ENCODE assay signal across 7 mouse cellular contexts in genomic region chr2:91710272-91711234, GRCm38 (mm10). TPM values are rescaled to one million over a fixed set of nuclear protein-coding genes. Genes with fewer than 3 reads are reported as not detected.
DNase-seq lines count a peak whose midpoint lies in the region; ATAC-seq lines count a peak whose summit lies in the region.

TSS of gene Atg13 (minus strand) at chr2:91710576.
TSS of gene Harbi1 (plus strand) at chr2:91710852.

- ATAC-seq in intestine, embryonic 16.5 days, result peak; percentile 99
- peak; percentile 98 for ATAC-seq in midbrain, embryonic 11.5 days (ENCODE audit: low FRiP score)

- H3K4me1 ChIP-seq in intestine, embryonic 16.5 days (ENCODE audit: control insufficient read depth, insufficient read depth, low read length), result peaks cover 9% of the 10 kb centered on the region
- peaks cover 8% of the 10 kb centered on the region for H3K4me1 ChIP-seq in midbrain, embryonic 11.5 days (ENCODE audit: control insufficient read depth, insufficient read depth, low read length)

- under 1% methylated on average over 66 of the region's 66 CpGs for WGBS in intestine, embryonic 16.5 days
- WGBS in midbrain, embryonic 11.5 days, result under 1% methylated on average over 66 of the region's 66 CpGs

- H3K9ac ChIP-seq in intestine, embryonic 16.5 days (ENCODE audit: low read depth, low read length), result peak within 1 kb of the TSS; percentile 82
- H3K9ac ChIP-seq in midbrain, embryonic 11.5 days (ENCODE audit: low read length), result peak within 1 kb of the TSS; percentile 72

- intact Hi-C loops in gastrocnemius, postnatal 36 days (cut with DNase I), result loop anchor here (2.0 kb wide), 1 partner anchor 60 kb away; no protein-coding TSS in a partner anchor
- intact Hi-C loops in left cerebral cortex, postnatal 36 days (cut with DNase I), result loop anchor here (5.0 kb wide), 1 partner anchor 58 kb away; no protein-coding TSS in a partner anchor

- H3K4me2 ChIP-seq in intestine, embryonic 16.5 days (ENCODE audit: low read depth, low read length), result peak within 1 kb of the TSS; percentile 82
- peak within 1 kb of the TSS; percentile 78 for H3K4me2 ChIP-seq in midbrain, embryonic 11.5 days

- H3K27ac ChIP-seq in intestine, embryonic 16.5 days (ENCODE audit: low read length), result peak within 1 kb of the TSS; percentile 82
- H3K27ac ChIP-seq in midbrain, embryonic 11.5 days (ENCODE audit: low read depth, low read length), result peak within 1 kb of the TSS; percentile 53; the same call in 1 of the 2 replicates

- H3K27me3 ChIP-seq in intestine, embryonic 16.5 days (replicated peaks; ENCODE audit: control insufficient read depth, insufficient read depth, low read length), result no peaks in the 10 kb centered on the region
- no peaks in the 10 kb centered on the region for H3K27me3 ChIP-seq in midbrain, embryonic 11.5 days (ENCODE audit: control insufficient read depth, insufficient read depth, low read length)

- DNase-seq in adrenal gland, adult 18-20 months (ENCODE audit: low spot score in 2 of 2), result peak; percentile 94
- DNase-seq in embryo, embryonic 11 days, result peak; percentile 96
- peak; percentile 90 to 91 for DNase-seq in gastrocnemius, postnatal 36 days
- DNase-seq in left cerebral cortex, postnatal 36 days (ENCODE audit: low spot score in 2 of 2), result peak; percentile 93
- DNase-seq in midbrain, embryonic 11.5 days (ENCODE audit: low spot score, missing footprints), result peak; percentile 99
- DNase-seq in skeletal muscle tissue, adult 2 months (ENCODE audit: low read depth, low spot score), result peak; percentile 86

- H3K36me3 ChIP-seq in intestine, embryonic 16.5 days (ENCODE audit: control insufficient read depth, insufficient read depth, low read length), result no peaks in the 10 kb centered on the region
- H3K36me3 ChIP-seq in midbrain, embryonic 11.5 days (ENCODE audit: control insufficient read depth, insufficient read depth, low read length), result no peaks in the 10 kb centered on the region

- H3K9me3 ChIP-seq in intestine, embryonic 16.5 days (ENCODE audit: control insufficient read depth, low read length), result no peaks in the 10 kb centered on the region
- H3K9me3 ChIP-seq in midbrain, embryonic 11.5 days (ENCODE audit: control insufficient read depth, low read length), result no peaks in the 10 kb centered on the region

- H3K4me3 ChIP-seq in intestine, embryonic 16.5 days (ENCODE audit: low read length), result peak within 1 kb of the TSS; percentile 72
- peak within 1 kb of the TSS; percentile 73 for H3K4me3 ChIP-seq in midbrain, embryonic 11.5 days (ENCODE audit: low read depth, low read length)

RNA-seq across cellular contexts. Expression of gene Atg13, which starts in this region (rescaled TPM):
- total RNA-seq in adrenal gland, adult 18-20 months (2021), result 10 to 100 TPM; 33.5 to 64.5 TPM
- total RNA-seq in gastrocnemius, postnatal 36 days (2021), result 10 to 100 TPM; 28.2 to 29.8 TPM
- polyA plus RNA-seq in intestine, embryonic 16.5 days (2015; fragmentation: Nextera tagmentation; extraction: Ambion mirVana), result 22.9 and 25.8 TPM in 2 replicates
- 10 to 100 TPM; 87.6 to 88.1 TPM for total RNA-seq in left cerebral cortex, postnatal 36 days (2021)
- 32.5 and 34.0 TPM in 2 replicates for polyA plus RNA-seq in midbrain, embryonic 11.5 days (2014; fragmentation: Nextera tagmentation; extraction: Ambion mirVana)

RNA-seq across cellular contexts. Expression of gene Harbi1, which starts in this region (rescaled TPM):
- 1 to 10 TPM; 6.3 to 8.6 TPM for total RNA-seq in adrenal gland, adult 18-20 months (2021)
- 1 to 10 TPM; 3.7 to 4.7 TPM for total RNA-seq in gastrocnemius, postnatal 36 days (2021)
- polyA plus RNA-seq in intestine, embryonic 16.5 days (2015; fragmentation: Nextera tagmentation; extraction: Ambion mirVana), result 14.8 and 17.1 TPM in 2 replicates
- 1 to 10 TPM; 6.7 to 7.4 TPM for total RNA-seq in left cerebral cortex, postnatal 36 days (2021)
- 18.0 and 19.9 TPM in 2 replicates for polyA plus RNA-seq in midbrain, embryonic 11.5 days (2014; fragmentation: Nextera tagmentation; extraction: Ambion mirVana)

Comparison
In these comparisons a context has a peak if more than half of its experiments do, and no peak if none do; other contexts are left out.
1. Peak in every context shown above with its lines: DNase-seq, ATAC-seq, H3K4me3 ChIP-seq and H3K27ac ChIP-seq.